Mouse (Mus musculus) spleen, adult 18-20 months (tissue): ENCODE measurements around the gene Ccl19.
"Not testable (repeated sequence)": the region's sequence is repeated elsewhere in the genome, so short reads cannot be mapped to it uniquely, and the experiment has no call there.

Experiments used
- DNase-seq, 2 experiments: peaks; one replicate each; pipeline ENCODE4 v3.0.0; 2022; ENCODE audit warnings: mixed read lengths in 2 of 2

Ccl19 gene

GRCm38 (mm10) chr4:42756477-42756876 lies at the start of gene Ccl19:
Gene Ccl19, minus strand, starts transcription at chr4:42756577.
- not testable (repeated sequence) for DNase-seq

DNA sequence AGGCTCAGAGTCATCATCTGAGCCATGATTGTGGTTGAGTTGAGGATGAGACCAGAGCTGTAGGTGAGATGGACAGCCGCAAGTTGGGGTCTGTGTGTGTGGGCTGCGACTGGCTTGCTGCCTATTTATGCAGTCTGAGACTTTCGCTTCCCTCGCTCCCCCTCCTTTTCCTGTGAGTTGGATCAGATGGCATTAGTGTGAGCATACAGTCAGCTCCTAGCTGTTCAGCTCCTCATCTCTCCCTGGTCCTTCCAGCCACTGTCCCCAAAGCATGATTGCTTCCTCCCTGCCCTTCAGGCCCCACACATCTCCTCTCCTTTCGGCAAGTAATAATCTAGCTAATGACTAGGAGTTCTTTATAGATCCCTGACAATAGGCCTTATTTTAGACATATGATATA lies 17.5 kb upstream of the Ccl19 start, which contains the start of gene Ccl21a:
TSS of gene Ccl21a (minus strand) at position 101 of the 400 bp plus-strand sequence.
- not testable (repeated sequence) for DNase-seq

GRCm38 (mm10) chr4:42735245-42735644 lies 21.1 kb downstream of the Ccl19 start, which contains the start of gene 4930578G10Rik:
Gene 4930578G10Rik, plus strand, starts transcription at chr4:42735545.
- DNase-seq = not testable (repeated sequence)
